Mouse (Mus musculus): Measurements from ENCODE around the gene Cd19. TPM values are rescaled to one million over a fixed set of nuclear protein-coding genes. Genes with fewer than 3 reads are reported as not detected.

Gene Cd19
- polyA plus RNA-seq, 1 experiment from 2014 or later, result not detected

DNA sequence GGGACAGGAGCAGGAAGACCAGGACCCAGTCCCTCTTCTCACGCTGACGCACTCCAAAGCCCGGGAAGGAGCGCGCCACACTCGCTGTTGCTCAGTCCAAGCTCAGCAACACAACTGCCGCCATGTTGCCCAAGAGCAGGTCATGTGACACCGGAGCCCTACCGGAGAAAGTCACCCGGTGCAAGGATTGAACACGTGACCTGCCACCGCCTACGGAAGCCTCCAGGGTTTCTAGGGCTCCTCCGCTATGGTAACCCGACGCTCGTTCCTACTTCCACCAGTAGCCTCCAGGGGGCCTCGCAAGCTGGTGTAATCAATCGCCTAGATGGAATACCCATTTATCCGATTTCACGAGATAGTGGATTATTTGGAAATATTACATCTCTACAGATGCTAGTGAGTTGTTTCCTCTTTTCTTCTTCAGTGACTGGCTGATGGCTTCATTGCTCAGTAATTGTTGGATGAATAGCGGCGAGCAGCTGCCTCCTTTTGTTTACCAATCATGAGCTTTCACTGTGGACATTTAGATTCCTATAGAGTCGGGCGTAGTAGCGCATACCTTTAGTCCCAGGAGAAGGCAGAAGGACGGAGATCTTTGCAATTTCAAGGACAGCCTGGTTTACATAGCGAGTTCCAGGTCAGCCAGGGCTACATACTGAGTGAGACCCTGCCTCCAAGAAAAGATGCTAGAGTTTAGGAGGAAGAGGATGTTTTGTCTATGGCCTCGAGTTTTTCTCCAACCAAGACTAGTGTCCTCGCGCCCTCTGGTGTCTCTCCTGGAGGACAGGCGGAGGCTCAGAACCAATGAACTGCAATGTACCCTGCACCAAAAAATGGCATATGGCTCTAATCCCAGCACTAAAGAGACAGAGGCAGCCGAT, 37.2 kb downstream of the Cd19 start, which contains the start of gene Spns1:
Gene Spns1 (minus strand): TSS at position 173 of the 881 bp plus-strand sequence.
- no peaks in the 10 kb centered on the region for H3K4me1 ChIP-seq (ENCODE audit: insufficient read depth)
- H3K9ac ChIP-seq, result peak within 1 kb of the TSS; percentile 82
- no peaks in the 10 kb centered on the region for H3K27me3 ChIP-seq (ENCODE audit: insufficient read depth, low read length)
- peak; percentile 97 for ATAC-seq (ENCODE audit: insufficient read depth)
- H3K4me3 ChIP-seq (ENCODE audit: low read depth, low read length), result peak within 1 kb of the TSS; percentile 88
- peak; percentile 93 for TF ChIP-seq CTCF (IDR thresholded peaks at IDR 0.05; ENCODE audit: low read depth)
- WGBS, result under 1% methylated on average over 33 of the region's 33 CpGs
- H3K9me3 ChIP-seq (ENCODE audit: low read depth, low read length), result no peaks in the 10 kb centered on the region
- H3K4me2 ChIP-seq, result peak within 1 kb of the TSS; percentile 78
- DNase-seq, result peak; percentile 99
- H3K36me3 ChIP-seq (ENCODE audit: insufficient read depth), result peaks cover 13% of the 10 kb centered on the region; the same call in 1 of the 2 replicates
- 0 out of 2 replicates have a peak within 1 kb of the TSS, but pooled peaks have one; percentile 56 for H3K27ac ChIP-seq (ENCODE audit: low read depth)

DNA sequence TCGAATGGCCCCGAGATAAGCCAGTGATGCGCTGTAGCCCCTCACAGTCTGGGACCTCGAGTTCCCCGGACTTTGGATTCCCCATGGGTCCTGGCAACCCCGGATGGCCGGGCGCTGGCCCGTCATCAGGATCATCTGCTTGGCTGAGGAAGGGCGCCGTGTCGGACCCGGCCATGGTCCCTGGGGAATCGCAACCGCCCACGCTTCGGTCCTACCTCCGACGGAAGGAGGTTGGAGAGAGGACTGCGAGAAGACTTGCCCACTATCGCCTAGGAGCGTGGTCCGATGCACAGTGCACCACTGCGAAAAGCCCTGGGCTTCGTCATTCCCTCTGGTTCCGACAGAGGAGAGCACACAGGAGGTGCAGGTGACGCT, 37.8 kb downstream of the Cd19 start:
- TF ChIP-seq CTCF (IDR thresholded peaks at IDR 0.05; ENCODE audit: low read depth), result no peak
- Histone ChIP-seq H3K36me3 (ENCODE audit: insufficient read depth) (peaks cover 18% of the 10 kb centered on the region; the same call in 1 of the 2 replicates), H3K27ac (ENCODE audit: low read depth) (no peak overlapping the region), H3K9me3 (ENCODE audit: low read depth, low read length) (no peaks in the 10 kb centered on the region), H3K4me1 (ENCODE audit: insufficient read depth) (no peaks in the 10 kb centered on the region), H3K4me2 (peak overlapping the region; percentile 78), H3K9ac (peak overlapping the region; percentile 82), H3K4me3 (ENCODE audit: low read depth, low read length) (peak overlapping the region; percentile 88), H3K27me3 (ENCODE audit: insufficient read depth, low read length) (no peaks in the 10 kb centered on the region)
- peak; percentile 21; the same call in 1 of the 2 replicates for ATAC-seq (ENCODE audit: insufficient read depth)
- WGBS, result under 1% methylated on average over 27 of the region's 27 CpGs
- DNase-seq, result no peak

DNA sequence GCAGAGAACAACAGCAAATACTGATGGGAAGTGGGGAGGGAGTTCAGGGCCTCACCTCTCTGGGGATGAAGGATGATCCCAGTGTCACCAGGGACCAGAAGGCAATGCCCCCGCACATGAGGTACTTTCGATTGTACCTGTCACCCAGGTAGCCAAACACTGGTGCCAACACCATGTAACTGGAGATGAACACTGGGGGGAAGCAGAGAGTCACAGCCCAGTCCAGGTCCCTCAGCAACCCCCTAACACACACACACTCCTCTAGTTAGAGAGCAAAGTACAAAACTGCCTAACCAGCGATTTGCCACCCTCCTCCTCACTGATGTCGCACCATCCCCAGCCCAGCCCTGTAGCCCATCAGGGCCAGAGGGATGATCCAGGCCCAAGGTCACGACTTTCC, 39.7 kb downstream of the Cd19 start:
- Histone ChIP-seq H3K9me3 (ENCODE audit: low read depth, low read length) (no peaks in the 10 kb centered on the region), H3K4me2 (no peak overlapping the region), H3K4me3 (ENCODE audit: low read depth, low read length) (no peak overlapping the region), H3K36me3 (ENCODE audit: insufficient read depth) (peaks cover 36% of the 10 kb centered on the region), H3K9ac (no peak overlapping the region), H3K27me3 (ENCODE audit: insufficient read depth, low read length) (no peaks in the 10 kb centered on the region), H3K4me1 (ENCODE audit: insufficient read depth) (no peaks in the 10 kb centered on the region), H3K27ac (ENCODE audit: low read depth) (no peak overlapping the region)
- WGBS, result 63% methylated on average over 5 of the region's 5 CpGs
- ATAC-seq (ENCODE audit: insufficient read depth) (no peak), DNase-seq (no peak)
- peak; percentile 15; the same call in 1 of the 2 replicates for TF ChIP-seq CTCF (IDR thresholded peaks at IDR 0.05; ENCODE audit: low read depth)

DNA sequence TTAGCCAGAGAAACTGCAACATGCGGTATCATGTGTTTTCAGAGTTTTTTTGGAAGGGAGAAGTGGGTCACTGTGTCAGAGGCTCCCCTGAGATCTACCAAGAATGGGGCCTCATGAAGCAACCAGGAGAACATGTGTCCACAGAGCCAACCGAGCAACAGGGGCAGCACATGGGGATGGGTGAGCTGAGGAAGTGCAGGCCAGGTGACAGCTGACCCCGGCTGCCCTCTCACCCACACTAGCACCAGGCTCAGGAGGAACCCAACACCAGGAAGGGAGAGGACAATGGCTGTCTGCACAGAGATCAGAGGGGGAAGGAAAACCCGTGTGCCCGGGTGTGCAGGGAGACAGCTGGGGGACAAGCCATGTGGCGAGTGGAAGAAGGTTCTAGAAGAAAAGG, 40.2 kb downstream of the Cd19 start:
- H3K27me3 ChIP-seq (ENCODE audit: insufficient read depth, low read length), result no peaks in the 10 kb centered on the region
- no peak for TF ChIP-seq CTCF (IDR thresholded peaks at IDR 0.05; ENCODE audit: low read depth)
- H3K36me3 ChIP-seq (ENCODE audit: insufficient read depth), result peaks cover 41% of the 10 kb centered on the region

DNA sequence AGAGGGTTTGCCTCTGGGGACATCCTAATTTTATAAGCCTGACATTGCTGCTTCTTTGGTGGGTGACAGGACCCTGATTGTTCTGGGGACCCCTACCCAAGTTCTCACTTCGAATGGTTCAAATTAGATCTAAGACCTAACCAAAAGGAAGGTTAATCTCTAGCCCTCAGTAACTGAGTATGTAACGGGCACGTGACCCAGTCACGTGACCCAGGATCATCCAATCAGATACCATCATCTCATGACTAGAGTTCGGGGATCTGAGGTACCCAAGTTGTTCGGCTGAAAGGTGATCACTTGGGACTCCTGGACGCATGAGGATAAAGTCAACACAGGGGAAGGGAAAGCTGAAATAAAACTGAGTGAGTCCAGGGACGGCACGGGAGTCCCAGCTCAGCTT, 41.7 kb downstream of the Cd19 start:
- Histone ChIP-seq H3K9me3 (ENCODE audit: low read depth, low read length) (no peaks in the 10 kb centered on the region), H3K27me3 (ENCODE audit: insufficient read depth, low read length) (no peaks in the 10 kb centered on the region), H3K4me2 (no peak overlapping the region), H3K4me3 (ENCODE audit: low read depth, low read length) (no peak overlapping the region), H3K4me1 (ENCODE audit: insufficient read depth) (no peaks in the 10 kb centered on the region), H3K9ac (no peak overlapping the region), H3K27ac (ENCODE audit: low read depth) (no peak overlapping the region), H3K36me3 (ENCODE audit: insufficient read depth) (peaks cover 43% of the 10 kb centered on the region)
- 83% methylated on average over 9 of the region's 9 CpGs for WGBS
- DNase-seq (no peak), ATAC-seq (ENCODE audit: insufficient read depth) (no peak)
- no peak for TF ChIP-seq CTCF (IDR thresholded peaks at IDR 0.05; ENCODE audit: low read depth)

More for the DNA sequence above, 40.2 kb downstream of the Cd19 start:
- Histone ChIP-seq H3K9ac (no peak overlapping the region), H3K9me3 (ENCODE audit: low read depth, low read length) (no peaks in the 10 kb centered on the region), H3K27ac (ENCODE audit: low read depth) (no peak overlapping the region), H3K4me1 (ENCODE audit: insufficient read depth) (no peaks in the 10 kb centered on the region), H3K4me3 (ENCODE audit: low read depth, low read length) (no peak overlapping the region), H3K4me2 (no peak overlapping the region)
- no peak for DNase-seq
- 76% methylated on average over 6 of the region's 6 CpGs for WGBS
- ATAC-seq (ENCODE audit: insufficient read depth), result no peak

DNA sequence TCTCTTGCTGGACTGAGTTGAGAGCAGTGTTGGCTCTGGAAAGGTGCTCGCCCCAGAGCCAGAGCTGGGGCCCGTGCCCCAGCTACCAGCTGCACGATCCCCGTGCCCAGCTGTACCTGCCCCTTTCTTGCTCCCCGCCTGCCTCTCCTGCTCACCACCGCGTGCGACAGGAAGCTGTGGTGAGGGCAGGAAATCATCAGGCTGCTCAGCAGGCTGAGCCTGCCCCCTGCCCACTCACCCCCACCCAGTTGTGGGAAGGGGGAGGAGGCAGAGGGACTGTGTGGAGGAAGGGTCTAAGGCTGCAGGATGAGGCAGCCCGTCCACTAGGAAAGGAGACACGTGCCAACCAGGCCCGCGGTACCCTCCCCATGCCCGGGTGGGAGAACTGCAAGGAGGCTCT, 45.3 kb downstream of the Cd19 start, which contains the start of gene Lat:
Gene Lat (minus strand): TSS at position 178 of the 400 bp plus-strand sequence.
- no peak within 1 kb of the TSS for H3K4me2 ChIP-seq
- DNase-seq (no peak), ATAC-seq (ENCODE audit: insufficient read depth) (no peak)
- WGBS, result 70% methylated on average over 12 of the region's 13 CpGs
- no peaks in the 10 kb centered on the region for H3K4me1 ChIP-seq (ENCODE audit: insufficient read depth)
- H3K9ac ChIP-seq, result no peak within 1 kb of the TSS
- H3K4me3 ChIP-seq (ENCODE audit: low read depth, low read length), result no peak within 1 kb of the TSS
- H3K27ac ChIP-seq (ENCODE audit: low read depth), result no peak within 1 kb of the TSS
- no peaks in the 10 kb centered on the region for H3K9me3 ChIP-seq (ENCODE audit: low read depth, low read length)
- H3K27me3 ChIP-seq (ENCODE audit: insufficient read depth, low read length), result no peaks in the 10 kb centered on the region
- no peak for TF ChIP-seq CTCF (IDR thresholded peaks at IDR 0.05; ENCODE audit: low read depth)
- H3K36me3 ChIP-seq (ENCODE audit: insufficient read depth), result peaks cover 40% of the 10 kb centered on the region

DNA sequence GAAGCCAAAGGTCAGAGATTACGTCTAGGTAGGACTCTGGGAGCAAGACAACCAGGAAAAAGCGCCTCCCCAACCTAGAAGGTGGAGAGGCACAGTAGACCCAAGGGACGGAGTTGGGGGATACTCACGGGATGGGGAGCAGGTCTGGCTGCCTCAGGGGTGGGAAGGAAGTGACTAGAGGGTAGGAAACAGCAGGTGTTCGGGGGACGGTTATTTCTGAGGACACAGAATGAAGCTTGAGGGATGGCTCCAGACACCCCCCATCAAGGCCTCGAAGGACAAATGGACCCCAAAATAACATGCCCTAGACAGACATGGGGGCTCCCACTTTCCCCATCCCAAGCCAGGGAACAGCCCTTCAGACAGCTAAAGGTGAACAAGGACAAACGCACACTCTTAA, 46.3 kb downstream of the Cd19 start:
- Histone ChIP-seq H3K9me3 (ENCODE audit: low read depth, low read length) (no peaks in the 10 kb centered on the region), H3K27me3 (ENCODE audit: insufficient read depth, low read length) (no peaks in the 10 kb centered on the region), H3K36me3 (ENCODE audit: insufficient read depth) (peaks cover 34% of the 10 kb centered on the region), H3K4me3 (ENCODE audit: low read depth, low read length) (no peak overlapping the region), H3K9ac (no peak overlapping the region), H3K4me1 (ENCODE audit: insufficient read depth) (no peaks in the 10 kb centered on the region), H3K4me2 (no peak overlapping the region), H3K27ac (ENCODE audit: low read depth) (no peak overlapping the region)
- DNase-seq, result no peak
- WGBS, result 82% methylated on average over 8 of the region's 8 CpGs
- no peak for TF ChIP-seq CTCF (IDR thresholded peaks at IDR 0.05; ENCODE audit: low read depth)
- ATAC-seq (ENCODE audit: insufficient read depth), result no peak
